Mouse (Mus musculus) G1E (cell line): Measurements from ENCODE around the gene Pla2g2d.

Source experiments
- CTCF ChIP-seq: IDR thresholded peaks from 2 replicates; pipeline ENCODE4 v1.5.1; 2012; ENCODE audit warnings: low read depth, low read length, inconsistent platforms, mixed read lengths
- GATA1 ChIP-seq: IDR thresholded peaks from 2 replicates; pipeline ENCODE4 v1.6.1; 2012; ENCODE audit warnings: borderline replicate concordance, low read length, inconsistent platforms, mixed read lengths

DNA sequence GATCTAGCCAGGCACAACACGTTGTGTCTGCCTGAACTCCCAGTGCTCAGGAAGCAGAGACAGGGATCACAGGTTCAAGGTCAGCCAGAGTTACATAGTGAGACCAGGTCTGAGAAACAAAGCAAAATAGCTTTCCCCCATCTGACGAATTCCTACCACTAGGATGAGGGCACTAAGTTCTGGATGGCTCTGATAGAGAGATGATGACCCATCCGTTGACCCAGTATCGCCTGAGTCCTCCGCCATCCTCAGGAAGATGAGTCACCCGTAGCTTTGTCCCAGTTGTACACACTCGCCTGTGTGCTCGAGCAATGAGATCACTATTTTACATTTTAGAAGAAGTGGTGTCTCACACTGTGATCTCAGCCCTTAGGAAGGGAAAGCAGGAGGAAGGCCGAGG lies 13.3 kb upstream of the Pla2g2d start:
- TF ChIP-seq CTCF: no peak
- no peak for TF ChIP-seq GATA1
